Mouse (Mus musculus): Measurements from ENCODE around the gene Slc6a20a. TPM values are rescaled to one million over a fixed set of nuclear protein-coding genes. Genes with fewer than 3 reads are reported as not detected.
A peak's percentile ranks its signal among the peaks of the same experiment; 100 is the strongest.
"Not testable (repeated sequence)": the region's sequence is repeated elsewhere in the genome, so short reads cannot be mapped to it uniquely, and the experiment has no call there.

The Slc6a20a gene
- total RNA-seq (2021): not detected
- long read RNA-seq, experiment 1, partial matches to known transcripts: 0 of 1 reads
- long read RNA-seq, experiment 1, other reads (novel, unspliced or antisense): 0 of 1 reads
- long read RNA-seq, experiment 2, partial matches to known transcripts: 0 of 1 reads
- long read RNA-seq, experiment 2, other reads (novel, unspliced or antisense): 1 of 1 reads

DNA sequence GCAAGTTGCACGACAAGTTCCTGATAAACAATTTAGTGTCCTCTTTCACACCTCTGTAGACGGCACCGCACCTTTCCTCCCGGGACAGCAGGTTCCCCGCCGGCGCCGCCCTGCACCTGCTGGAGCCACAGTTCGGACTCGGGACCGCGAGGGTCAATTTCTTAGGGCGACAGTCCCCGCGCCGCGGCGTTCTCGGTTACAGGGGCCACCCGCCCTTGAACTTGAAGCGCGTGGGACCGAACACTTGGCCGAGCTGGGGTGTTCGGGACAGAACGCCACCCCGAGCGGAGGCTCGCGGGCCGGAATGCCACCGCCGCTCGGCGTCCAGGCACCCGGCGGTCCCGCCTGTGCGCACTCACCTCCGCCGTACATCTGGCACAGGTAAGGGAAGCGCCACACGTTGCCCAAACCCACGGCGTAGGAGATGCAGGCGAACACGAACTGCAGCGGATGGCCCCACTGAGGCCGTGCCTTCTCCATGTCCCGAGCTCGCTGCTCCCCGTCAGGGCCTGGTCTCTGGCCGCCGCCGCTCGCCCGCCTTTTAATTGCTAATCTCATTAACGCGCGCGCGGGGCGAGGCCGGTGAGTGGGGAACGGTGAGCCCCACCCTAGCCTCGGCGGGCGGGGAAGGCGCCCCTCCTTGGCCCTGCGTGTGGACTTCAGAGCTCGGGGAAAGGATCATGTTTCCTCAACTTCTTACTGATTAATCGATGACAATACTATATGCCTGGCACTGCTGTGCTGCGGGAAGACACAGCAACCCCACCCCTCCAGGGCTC, at the start of gene Slc6a20a, which contains the start of gene Ccr9:
TSS of gene Slc6a20a (minus strand) at position 559 of the 779 bp plus-strand sequence.
TSS of gene Ccr9 (plus strand) at position 113 of the 779 bp plus-strand sequence.
- intact Hi-C loops (cut with DNase I): no loop called here
- DNase-seq: peak in 1 of 2 experiments; percentile 3

DNA sequence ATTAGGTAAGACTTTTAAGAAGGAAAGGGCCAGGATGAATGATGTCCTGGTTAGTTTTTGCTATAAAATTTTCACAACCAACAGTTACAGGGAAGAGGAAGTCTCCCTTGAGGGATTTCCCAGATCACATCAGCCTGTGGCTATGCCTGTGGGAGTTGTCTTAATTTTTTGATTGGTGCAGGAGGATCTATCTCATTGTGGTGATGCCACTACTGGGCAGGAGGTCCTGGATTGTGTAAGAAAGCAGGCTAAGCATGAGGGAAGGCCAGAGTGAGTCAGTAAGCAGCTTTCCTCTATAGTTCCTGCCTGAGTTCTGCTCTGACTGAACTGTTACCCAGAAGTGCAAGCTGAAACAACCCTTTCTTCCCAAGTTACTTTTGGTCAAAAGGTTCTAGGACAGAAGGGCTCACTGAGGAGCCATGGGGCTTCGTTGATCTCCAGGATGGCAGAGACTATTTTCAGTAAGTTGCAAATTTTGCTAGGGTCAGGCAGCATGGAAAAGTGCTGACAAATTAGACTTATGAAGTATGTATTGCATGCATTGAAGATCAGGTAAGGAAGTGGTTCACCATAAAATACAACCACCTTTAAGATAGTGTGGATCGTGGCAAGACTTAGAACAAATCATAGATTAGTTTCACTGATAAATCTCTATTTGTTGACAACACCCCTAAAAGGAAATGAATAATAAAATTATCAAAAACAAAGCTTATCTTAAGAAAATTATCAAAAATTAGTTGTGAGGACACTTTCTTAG, 44.2 kb upstream of the Slc6a20a start:
- no peak for DNase-seq
- intact Hi-C loops (cut with DNase I): no loop called here

DNA sequence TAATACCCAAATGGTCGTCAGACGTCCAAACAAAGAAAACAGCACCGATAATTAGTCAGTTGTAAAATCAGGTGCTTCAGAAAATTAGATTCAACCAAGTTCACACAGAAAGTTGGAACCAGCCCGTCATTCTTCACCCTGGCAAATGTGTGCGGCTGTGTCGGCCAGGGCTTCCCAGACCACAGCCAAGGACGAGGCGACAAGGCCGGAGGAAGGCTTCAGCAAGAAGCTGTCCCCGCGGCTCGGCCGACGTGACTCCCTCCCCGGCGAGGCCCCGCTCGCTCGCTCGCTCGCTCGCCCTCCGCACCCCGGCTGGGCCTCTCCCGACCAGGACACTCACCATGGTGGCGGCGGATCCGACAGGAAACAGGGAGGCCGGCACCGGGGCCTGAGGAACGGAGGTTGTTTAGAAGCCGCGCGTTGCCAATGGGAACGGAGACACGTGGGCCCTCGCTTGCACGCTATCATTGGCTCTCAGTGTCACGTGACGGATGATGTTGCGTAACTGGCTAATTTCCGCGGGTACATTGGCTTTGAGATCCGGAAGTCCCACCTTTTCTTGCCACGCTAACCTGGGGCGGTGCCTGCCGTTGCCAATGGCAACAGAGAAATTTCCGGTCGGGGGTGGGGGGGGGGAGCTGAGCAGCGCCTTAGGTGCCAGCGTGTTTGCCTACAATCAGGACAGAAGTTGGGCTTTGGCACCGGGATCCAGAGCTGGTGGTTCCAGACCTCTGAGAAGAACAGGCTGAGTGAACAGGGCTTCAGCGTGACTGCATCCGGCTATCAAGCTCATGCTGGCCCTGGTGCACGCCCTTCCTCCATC, 38.7 kb upstream of the Slc6a20a start, which contains the start of gene Lztfl1:
TSS of gene Lztfl1 (minus strand) at position 512 of the 823 bp plus-strand sequence.
- peak; percentile 94 to 95 for DNase-seq
- intact Hi-C loops (cut with DNase I): loop anchor here (2.0 to 5.0 kb wide), 2 partner anchors 79 to 130 kb away; no protein-coding TSS in a partner anchor

DNA sequence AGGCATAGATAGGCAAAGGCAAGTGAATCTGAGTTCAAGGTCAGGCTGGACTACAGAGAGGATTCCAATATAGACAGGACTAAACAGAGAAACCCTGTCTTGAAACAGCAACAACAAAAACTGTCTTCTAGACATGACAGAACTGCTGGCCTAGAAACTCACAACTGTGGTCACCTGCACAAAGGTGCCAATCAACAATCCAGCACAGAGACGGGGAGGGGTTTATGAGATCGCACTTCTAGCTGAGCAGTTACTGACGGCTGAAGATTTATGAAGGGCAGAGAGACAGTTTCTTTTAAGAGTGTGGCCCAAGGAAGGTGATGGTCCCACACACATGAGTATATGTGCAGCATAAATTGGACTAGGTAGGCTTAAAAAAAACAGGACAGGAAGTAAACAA, 37.6 kb upstream of the Slc6a20a start:
- DNase-seq: no peak
- intact Hi-C loops (cut with DNase I): loop anchor here (2.0 to 5.0 kb wide), 2 partner anchors 80 to 131 kb away; no protein-coding TSS in a partner anchor

DNA sequence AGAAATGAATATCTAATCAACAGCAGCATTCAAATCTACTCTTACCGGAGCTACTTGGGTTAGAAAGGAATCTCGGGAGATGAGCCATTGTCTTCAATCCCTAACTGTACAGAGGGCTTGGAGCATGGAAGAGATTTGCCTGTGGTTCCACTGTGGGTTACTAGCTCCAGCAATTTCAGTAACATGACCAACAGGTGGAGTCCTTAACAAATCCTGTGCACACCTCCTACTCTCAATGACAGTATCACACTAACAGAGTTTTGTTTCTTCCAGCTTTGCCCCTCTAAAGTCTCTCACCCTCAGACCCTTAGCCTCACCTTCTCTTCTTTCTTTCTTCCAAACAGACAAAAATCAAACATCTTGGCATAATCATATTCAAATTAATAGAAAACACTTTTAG, 34.4 kb upstream of the Slc6a20a start:
- intact Hi-C loops (cut with DNase I): no loop called here

DNA sequence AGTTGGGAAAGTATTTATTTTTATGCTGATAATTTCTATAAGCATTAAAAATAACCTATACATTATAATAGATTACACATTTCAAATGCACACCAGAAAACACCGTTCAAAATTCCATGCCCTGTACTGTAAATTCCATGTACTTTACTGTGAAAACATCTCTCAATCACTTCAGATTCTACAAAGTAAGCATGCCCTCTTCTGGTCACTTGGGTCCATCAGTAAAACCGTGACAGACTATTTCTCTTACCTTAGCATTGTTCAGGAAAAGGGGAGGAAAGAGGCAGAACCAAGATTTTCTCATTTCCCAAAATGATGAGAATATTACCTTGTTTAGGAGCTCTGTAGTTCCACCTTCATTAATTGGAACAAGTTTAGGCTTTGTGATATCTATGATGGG, 30.5 kb upstream of the Slc6a20a start:
- intact Hi-C loops (cut with DNase I): no loop called here
- no peak for DNase-seq

More for the DNA sequence above, 34.4 kb upstream of the Slc6a20a start:
- DNase-seq: no peak

DNA sequence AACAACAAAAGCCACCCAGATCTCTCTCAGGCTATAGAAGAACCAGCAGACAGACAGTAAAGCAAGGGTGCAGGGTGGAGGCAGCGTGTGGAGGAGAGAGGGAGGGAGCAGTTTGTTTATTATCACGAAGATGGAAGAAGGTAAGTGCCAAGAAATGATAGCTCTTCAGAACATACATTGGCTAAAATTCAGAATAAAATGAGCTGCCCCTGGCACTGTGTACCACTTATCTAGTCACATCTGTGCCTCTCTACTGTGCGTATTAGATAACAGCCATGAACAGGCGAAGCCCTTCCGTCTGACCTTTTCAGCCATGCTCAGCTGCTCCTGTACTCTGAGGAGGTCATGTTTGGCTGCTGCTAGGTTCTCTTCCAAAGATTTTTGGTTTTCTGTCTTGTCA, 23.1 kb upstream of the Slc6a20a start:
- intact Hi-C loops (cut with DNase I): no loop called here

DNA sequence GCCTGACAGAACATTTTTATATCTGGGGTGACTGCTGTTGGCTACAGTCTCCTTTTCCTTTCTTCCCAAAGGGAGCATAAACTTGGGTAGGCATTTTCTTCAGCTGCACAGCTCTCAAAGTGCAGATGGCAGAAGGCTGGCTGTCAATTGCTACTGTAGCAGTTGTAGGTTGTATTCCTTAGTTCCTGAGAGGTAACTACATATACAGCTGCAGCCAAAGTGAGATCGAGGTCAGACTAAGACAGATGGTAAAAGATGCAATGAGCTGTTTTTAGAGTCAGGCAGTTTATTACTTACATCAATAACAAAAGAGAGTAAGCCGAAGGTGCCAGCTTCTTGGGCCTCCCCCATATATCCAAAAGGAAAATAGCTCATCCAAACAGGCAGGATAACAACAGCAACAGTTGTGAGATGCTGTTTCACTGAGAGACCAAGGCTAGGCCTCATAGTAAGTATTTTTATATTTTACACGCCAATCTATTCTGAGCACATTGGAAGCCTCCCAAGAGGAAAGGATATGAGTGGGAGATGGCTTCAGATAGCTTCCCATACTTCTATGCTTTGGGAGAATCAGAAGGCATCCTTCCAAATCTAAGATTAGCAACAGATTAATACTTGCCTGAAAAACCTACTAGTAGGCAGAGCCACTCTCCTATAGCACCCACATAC, 17.1 kb upstream of the Slc6a20a start:
- DNase-seq: no peak
- intact Hi-C loops (cut with DNase I): no loop called here

More for the DNA sequence above, 23.1 kb upstream of the Slc6a20a start:
- no peak for DNase-seq

DNA sequence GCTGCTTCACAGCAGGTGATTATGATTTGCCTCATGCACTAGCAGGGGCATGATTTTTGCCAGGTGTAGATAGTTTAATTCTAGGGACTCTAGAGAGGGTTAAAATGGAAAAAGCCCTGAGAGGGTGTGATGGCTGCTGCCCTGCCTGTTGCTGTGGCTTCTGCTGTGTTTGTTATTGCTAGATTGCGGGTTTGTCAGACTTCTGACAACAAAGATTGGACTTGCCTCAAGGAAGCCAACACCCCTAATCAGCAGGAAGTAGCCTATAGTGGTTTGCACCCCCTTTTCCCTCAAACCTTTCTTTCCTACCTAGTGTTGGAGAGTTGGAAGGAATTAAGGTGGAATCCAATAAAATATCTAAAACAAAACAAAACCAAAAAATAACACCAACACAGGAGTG, 9.5 kb upstream of the Slc6a20a start:
- intact Hi-C loops (cut with DNase I): no loop called here
- no peak for DNase-seq

DNA sequence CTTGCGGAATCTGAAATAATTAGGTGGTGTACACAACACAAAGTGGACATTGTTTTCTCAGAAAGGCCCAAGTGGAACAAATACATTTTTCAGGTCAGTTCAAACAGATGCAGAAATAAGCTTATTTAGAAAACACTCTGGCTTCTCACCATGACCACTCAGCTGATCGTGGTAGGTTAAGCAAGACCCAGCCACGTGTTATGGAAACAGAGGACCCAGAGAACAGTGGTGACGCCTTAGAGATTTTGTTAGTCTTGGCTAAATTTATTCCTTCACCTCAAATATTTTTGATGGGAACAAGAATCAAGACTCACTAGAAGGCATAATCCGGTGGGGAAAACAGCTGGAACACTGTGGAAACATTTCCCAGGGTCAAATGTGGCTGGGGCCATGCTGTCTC, 7.5 kb upstream of the Slc6a20a start:
- intact Hi-C loops (cut with DNase I): no loop called here
- DNase-seq: no peak

DNA sequence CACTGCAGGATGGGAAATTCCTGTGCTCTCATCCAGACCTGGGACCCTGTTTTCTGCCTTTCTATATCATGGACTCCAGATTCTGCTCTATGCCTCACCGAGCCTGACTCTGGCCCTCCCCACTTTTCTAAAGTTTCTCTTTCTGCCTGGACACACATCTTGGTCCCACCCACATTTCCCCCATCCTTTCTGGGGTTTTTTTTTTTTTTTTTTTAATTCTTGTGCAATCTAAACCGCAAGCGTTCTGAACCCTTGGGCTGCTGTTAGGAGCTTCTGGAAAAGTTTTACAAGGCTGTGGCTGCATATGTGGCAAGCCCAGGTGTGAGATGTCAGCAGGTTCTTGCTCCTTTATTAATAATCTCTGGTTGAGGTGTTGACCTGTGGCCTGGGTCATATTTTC, 5.0 kb upstream of the Slc6a20a start:
- DNase-seq: no peak

DNA sequence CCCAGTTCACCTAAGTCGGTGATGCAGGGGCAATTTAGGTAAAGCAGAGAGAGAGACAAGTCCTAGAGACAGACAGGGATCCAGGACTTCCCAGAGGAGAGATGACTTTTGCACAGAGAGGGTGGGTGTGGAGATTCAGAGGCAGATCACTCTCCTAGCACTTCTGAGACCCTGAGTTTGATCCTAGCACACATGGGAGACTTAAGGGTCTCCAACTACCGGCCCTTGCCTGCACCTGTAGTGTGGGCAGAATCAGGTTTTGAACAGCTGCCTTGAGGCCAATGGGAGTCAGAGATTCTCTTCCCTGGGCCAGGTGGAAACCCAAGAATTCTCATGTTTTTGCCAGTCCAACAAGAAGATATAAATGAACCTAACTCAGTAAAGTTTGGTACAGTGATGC, 513 bp upstream of the Slc6a20a start:
- intact Hi-C loops (cut with DNase I): no loop called here
- DNase-seq: no peak

More for the DNA sequence above, 5.0 kb upstream of the Slc6a20a start:
- intact Hi-C loops (cut with DNase I): no loop called here

DNA sequence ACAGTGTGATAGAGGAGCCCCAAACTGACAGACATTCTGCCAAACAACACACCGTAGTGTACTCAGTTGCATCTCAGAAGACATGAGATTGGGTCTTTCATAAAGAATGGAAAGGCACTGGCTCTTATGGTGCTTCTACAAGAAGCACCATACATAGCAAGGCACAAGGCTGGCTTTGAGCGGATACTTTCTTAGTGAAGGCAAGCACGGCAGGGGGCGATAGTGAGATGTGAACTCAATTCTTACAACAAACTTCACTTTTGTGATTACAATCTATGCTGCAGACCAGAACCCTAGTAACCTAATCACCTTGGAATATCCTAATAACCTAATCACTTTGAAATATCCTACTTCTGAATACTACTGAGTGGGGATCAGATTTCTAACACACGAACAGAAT, 13.0 kb downstream of the Slc6a20a start:
- intact Hi-C loops (cut with DNase I): no loop called here
- peak; percentile 28 to 54 for DNase-seq

DNA sequence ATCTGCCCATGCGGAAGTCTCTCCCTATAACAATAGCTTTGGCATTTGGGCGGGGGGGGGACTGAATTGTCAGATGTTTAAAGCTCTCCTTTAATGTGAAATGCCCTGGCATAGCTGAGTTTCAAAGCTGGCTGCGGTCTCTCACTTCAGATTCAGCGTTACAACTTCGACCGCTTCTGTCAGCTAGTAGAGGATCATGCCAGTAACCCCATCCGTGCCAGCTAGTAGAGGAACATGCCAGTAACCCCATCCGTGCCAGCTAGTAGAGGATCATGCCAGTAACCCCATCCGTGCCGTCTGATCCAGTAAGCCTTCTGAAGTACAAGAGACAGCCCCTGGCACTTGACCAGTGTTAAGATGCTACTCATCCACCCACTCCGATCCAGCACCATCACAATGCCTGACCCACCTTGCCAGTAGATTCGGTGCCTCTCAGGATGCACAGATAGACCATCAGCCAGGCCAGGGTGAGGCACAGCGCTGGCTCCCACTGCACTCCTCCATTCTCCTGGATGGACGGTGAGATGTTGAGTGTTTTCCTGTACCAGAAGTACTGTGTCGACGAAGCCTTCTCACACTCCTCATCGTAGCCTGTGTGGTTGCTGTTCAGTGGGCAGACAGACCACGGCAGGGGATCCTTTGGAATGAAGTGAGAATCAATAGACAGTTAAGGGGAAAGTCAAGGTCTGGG, 18.6 kb downstream of the Slc6a20a start:
- intact Hi-C loops (cut with DNase I); DNase-seq: not testable (repeated sequence)

DNA sequence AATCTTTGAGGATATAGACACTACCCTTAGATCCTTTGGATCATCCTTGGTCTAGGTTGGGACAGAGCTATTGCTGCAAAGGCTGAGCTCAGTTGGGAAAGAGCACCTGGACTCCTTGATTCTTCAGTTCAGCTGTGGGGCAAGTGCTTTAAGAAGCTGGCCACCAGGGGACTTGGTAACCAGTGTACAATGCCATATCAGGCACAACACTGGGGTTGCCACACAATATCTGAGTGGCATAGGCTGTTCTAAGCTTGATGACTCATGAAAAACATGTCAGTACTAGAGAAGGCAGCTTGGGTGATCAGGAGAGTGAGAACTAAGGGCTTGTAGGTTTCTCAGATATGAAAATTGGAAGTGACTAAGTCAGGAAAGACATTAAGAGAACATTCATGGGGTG, 19.7 kb downstream of the Slc6a20a start:
- DNase-seq: no peak
- intact Hi-C loops (cut with DNase I): no loop called here

DNA sequence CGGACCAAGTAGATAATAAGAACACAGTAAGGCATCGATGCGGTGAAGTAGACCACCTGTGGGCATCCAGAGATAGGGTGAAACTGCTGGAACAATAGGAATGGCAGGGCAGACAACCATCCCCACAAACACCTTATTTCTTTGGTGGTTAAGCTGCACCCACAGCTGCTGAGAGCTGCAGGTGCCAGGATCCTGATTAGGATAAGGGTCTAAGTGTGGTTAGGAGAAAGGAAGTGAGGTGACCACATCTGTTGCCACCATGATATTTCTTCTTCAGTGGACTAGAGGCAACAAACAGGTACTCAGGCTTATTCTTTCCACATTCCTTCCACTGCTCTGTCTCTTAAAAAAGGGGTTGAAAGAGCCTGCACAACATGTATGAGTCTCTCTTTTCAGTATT, 21.2 kb downstream of the Slc6a20a start:
- no peak for DNase-seq
- intact Hi-C loops (cut with DNase I): no loop called here

DNA sequence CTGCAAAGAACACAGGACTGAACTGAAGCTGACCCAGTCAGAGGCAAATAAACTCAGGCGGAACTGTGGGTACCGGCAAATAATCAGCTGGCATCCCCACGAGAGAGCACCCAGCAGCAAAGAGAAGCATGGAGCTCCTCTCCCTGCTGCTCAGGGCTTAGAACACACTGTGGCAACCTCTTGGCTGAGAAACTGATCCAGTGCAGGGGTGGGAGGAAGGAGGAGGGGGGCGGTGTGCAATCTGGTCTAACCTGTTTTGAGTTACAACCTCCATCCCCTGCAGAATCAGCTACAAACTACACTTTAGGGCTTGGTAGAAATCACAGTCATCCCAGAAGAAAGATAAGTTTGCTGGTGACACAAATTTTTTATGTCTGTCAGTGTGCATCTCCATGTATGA, 27.3 kb downstream of the Slc6a20a start:
- no peak for DNase-seq
- intact Hi-C loops (cut with DNase I): no loop called here

DNA sequence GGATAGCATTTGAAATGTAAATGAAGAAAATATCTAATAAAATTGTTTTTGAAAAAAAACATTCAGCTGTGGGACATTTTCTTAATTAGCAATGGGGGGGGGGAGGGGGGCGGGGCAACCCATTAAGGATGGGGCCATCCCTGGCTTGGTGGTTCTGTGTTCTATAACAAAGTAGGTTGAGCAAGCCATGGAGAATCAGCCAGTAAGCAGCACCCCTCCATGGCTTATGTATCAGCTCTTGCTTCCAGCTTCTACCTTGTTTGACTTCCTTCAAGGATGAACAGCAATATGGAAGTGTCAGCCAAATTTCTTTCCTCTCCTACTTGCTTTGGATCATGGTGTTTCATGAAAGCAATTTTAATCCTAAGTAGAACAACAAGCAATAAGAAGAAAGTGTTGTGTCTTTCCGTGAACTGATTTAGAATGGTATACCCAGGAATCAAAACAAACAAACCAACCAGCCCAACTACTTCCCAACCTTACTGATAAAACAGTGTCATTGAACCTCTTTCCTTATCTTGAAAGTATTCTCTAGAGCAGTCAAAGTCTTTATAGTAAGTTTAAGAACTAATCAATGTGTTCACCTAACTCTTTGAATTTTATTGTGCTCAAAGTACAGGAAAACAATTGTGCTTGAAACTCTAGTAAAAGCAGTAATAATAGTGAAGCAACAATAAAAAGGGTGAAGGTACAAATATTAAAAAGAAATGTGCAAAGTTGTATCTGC, 28.7 kb downstream of the Slc6a20a start:
- DNase-seq: no peak
- intact Hi-C loops (cut with DNase I): no loop called here

Measured in heart, postnatal 14 days (tissue).